Mouse (Mus musculus): ENCODE measurements around the gene Apold1. TPM values are rescaled to one million over a fixed set of nuclear protein-coding genes. Genes with fewer than 3 reads are reported as not detected.

Apold1 gene
- total RNA-seq, 4 experiments from 2014 or later = 1.0 to 1.7 (median 1.4) TPM

DNA sequence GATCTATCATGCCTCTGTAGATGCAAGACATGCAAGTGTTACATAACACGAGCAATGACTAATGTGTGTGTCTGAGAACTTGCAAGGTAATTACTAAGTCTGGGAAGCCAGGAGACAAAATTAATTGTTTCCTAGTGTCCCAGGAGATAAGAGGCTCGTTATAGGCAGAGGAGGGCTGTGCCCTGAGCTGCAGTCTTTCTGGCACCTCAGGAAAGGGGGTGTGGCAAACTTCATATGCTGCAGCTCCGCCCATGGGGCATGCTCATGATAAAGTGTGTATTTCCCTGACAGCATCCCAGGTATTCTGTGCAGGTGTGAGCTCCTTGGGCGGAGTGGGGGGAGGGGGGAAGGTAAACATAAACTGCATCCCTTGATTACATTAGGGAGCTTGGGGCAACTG, 9.4 kb upstream of the Apold1 start:
- no peak for DNase-seq (ENCODE audit: low spot score in 2 of 2)

GRCm38 (mm10) chr6:134976628-134977027, 4.9 kb upstream of the Apold1 start:
- no peak for DNase-seq (ENCODE audit: low spot score in 2 of 2)

DNA sequence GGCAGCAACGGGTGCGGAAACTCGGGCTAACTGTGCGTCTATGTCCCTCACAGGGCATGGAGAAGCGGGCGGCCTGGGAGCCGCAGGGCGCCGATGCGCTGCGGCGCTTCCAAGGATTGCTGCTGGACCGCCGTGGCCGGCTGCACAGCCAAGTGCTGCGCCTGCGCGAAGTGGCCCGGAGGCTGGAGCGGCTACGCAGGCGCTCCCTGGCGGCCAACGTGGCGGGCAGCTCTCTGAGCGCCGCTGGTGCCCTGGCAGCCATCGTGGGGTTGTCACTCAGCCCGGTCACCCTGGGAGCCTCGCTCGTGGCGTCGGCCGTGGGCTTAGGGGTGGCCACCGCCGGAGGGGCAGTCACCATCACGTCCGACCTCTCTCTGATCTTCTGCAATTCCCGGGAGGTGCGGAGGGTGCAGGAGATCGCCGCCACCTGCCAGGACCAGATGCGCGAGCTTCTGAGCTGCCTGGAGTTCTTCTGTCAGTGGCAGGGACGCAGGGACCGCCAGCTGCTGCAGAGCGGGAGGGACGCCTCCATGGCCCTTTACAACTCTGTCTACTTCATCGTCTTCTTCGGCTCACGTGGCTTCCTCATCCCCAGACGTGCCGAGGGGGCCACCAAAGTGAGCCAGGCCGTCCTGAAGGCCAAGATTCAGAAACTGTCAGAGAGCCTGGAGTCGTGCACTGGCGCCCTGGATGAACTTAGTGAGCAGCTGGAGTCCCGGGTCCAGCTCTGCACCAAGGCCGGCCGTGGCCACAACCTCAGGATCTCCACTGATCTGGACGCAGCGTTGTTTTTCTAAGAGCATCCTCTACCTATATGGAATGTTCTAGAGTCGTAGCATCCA, 2.2 kb downstream of the Apold1 start:
- DNase-seq (ENCODE audit: low spot score in 2 of 2) = peak; percentile 69 to 86

DNA sequence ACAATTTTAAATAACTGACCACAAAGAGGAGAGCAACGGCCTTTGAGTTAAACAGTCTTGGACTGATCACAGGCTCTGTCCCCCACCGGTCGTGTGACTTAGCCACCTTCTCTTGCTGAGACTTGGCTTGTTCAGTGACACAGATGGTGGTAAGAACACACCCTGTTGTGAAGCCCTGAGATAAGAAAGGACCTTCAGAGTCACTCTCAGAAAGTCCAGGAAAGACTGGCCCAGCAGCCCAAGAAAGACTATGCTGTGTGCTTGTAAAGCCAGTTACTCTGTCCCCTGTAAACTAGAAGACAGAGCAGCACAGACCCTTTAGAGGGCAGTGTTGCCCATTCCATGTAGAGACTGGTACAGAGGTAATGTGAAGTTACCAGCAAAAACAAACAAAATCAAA, 3.2 kb downstream of the Apold1 start:
- no peak for DNase-seq (ENCODE audit: low spot score in 2 of 2)

GRCm38 (mm10) chr6:134988377-134988776, 6.9 kb downstream of the Apold1 start:
- DNase-seq (ENCODE audit: low spot score in 2 of 2) = no peak

DNA sequence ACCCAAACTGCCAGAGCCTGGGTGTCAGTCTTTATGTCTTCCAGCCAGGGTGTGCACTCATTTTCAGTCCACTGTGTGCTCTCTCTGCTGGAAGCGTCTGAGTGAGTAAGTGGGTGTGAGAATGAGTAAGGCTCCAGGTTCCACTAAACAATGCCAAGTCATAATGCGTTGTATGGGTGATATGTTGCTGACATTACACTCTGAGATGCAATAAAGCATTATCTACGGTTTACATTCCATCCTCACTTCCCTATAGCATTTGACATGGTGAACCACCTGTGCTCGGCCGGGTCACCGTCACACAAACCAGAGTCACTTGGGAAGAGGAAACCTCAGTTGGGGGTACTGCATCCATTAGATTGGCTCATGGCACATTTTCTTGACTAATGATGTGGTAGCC, 9.2 kb downstream of the Apold1 start:
- DNase-seq (ENCODE audit: low spot score in 2 of 2) = no peak

- no peak for DNase-seq (ENCODE audit: low spot score in 2 of 2)
Measured at GRCm38 (mm10) chr6:134994031-134994651, 12.6 kb downstream of the Apold1 start.

DNA sequence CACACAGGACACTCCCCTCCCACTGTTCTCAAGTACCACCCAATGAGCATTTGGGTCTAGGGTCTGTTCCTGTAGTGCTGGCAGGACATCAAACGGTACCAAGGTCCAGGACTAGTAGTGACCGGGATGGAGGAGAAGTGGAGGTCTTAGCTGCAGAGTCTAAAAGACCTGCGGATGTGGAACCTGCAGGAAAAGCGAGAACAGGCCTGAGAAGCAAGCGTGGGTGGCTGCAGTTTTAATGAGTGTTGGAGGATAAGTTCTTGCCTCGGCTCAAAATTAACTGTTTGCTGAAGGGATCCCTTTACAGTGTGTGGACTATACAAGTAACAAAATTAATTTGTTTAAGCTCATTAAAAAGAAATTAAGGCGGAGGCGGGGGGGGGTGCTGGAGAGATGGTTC, 13.5 kb downstream of the Apold1 start:
- no peak for DNase-seq (ENCODE audit: low spot score in 2 of 2)

- no peak for DNase-seq (ENCODE audit: low spot score in 2 of 2)
Measured at GRCm38 (mm10) chr6:134996918-134997317, 15.4 kb downstream of the Apold1 start.

GRCm38 (mm10) chr6:134998076-134998475, 16.6 kb downstream of the Apold1 start:
- no peak for DNase-seq (ENCODE audit: low spot score in 2 of 2)

DNA sequence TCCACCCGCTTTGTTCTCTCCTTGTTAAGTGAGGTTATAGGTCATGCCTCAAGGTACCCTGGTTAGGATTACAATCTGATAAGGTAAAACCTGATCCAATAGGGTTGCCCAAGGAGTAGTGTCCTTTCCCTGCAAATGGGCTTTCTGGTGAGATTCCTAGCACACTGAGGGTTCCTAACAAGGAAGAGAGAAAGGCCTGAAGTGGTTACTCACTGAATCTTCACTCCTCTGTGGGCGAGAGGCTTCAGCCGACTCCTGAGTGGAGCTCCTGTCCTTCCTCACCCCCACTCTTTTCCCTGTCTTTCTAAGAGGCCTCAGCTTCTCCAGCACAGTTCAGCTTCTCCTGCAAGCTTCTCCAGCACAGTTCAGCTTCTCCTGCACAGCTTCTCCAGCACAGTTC, 17.3 kb downstream of the Apold1 start:
- DNase-seq (ENCODE audit: low spot score in 2 of 2) = no peak

- no peak for DNase-seq (ENCODE audit: low spot score in 2 of 2)
Measured at GRCm38 (mm10) chr6:135000272-135000671, 18.8 kb downstream of the Apold1 start.

DNA sequence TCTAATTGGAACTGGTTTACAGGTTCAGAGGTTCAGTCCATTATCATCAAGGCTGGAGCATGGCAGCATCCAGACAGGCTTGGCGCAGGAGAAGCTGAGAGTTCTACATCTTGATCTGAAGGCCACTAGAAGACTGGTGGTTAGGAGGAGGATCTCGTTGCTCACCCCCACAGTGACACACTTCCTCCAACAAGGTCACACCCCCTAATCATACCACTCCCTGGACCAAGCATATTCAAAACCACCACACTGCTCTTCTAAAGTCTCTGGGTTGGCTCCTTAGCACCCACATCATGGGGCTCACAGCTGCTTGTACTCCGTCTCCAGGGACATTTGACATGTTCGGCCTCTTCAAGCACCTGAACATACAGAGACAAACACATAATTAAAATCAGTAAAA, 20.5 kb downstream of the Apold1 start:
- no peak for DNase-seq (ENCODE audit: low spot score in 2 of 2)

DNA sequence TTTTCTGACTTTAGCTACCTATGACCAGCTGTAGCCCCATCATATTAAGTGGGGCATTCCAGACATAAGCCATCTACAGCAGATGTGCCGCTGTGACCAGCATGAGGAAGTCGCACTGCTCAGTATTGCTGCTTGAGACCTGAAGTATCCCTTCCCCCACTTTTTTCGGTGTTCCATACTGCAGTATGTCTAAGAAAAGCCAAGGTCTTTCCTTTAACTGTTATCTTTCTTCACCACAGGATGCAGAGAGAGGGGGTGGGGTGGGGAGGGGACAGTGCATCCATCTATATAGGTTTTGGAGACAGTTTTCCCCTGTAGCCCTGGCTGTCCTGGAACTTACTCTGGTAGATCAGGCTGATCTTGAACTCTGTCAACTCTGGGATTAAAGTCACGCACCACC, 24.9 kb downstream of the Apold1 start:
- DNase-seq (ENCODE audit: low spot score in 2 of 2) = no peak

GRCm38 (mm10) chr6:135011048-135011733, 29.7 kb downstream of the Apold1 start, which contains the start of gene Ddx47:
Ddx47 (plus strand) TSS chr6:135011612.
- peak; percentile 88 to 91 for DNase-seq (ENCODE audit: low spot score in 2 of 2)

DNA sequence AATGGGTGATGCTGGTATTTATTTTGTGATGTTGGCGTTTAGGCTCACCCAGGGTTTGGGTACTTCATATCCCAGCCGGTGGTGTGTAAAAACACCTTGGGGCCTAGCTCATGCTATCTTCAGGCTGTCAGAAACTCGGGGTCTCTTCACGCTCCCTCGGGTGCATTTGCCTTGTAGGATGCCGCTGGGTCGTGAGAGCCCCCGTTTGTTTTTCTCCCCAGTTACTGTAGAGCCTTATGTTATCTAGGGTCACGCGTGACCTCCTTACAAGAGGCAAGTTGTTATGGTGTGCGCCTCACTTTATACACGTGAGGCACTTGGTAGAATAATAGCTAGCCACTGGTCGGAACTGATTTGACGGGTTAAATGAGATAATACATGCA, 30.2 kb downstream of the Apold1 start:
- DNase-seq (ENCODE audit: low spot score in 2 of 2) = no peak

DNA sequence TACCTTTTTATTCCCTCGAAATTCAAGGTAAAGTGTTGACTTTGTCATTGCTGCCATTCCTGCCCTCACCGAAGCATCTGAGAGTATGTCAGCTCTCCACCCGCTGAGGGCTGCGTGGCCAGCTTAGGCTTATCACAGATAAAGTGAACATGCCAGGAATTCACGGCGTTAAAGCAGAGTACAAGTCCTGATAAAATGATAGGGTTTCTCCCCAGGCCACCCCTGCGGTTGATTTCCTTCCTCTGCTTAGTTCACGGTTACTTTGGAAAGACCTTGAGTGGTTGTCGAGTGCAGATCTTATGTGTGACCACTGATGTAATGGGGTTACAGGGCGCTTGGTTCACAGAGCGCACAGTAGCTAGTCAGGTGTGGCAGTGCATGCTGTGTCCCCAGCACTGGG, 35.7 kb downstream of the Apold1 start:
- DNase-seq (ENCODE audit: low spot score in 2 of 2) = no peak

GRCm38 (mm10) chr6:135019564-135019963, 38.0 kb downstream of the Apold1 start:
- no peak for DNase-seq (ENCODE audit: low spot score in 2 of 2)

GRCm38 (mm10) chr6:135021633-135022032, 40.1 kb downstream of the Apold1 start:
- DNase-seq (ENCODE audit: low spot score in 2 of 2) = no peak

DNA sequence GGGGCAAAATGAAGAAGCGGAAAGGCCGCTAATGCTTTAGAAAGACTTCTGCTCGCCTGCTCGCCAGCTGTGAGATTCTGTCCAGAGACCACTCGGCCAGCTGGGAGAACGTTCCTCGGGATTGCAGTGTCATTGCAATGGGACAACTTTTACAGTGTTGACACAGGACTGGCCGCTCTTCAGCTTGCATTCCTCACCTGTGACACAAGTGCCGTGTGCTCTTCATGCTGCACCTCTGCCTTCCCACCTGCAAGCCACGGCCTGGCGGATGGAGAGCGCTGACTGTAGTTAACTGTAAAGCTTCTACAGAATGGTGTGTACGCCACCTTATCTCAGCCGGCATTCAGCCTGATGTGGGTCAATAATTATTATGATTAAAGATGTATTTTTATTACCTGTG, 41.9 kb downstream of the Apold1 start:
- DNase-seq (ENCODE audit: low spot score in 2 of 2) = no peak

- DNase-seq (ENCODE audit: low spot score in 2 of 2) = no peak
Measured at GRCm38 (mm10) chr6:135024781-135025420, 43.4 kb downstream of the Apold1 start.

DNA sequence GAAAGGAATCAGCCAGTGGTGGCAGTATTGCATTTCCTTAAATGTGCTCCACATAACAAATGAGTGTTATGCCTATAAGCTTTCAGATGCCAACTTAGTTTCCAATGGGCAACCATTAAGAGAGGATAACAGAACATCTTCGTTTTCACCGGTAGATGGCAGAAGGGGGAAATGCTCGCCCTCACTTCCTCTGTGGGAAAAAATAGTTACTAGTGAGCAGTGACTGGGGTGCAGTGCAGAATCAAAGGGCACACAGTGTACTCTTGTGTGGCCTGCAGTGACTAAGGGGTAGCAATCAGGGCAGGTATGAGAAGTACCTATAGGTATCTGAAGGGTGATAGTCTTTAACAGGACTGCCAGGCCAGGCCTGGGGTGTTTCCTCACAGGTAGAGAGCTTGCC, 44.7 kb downstream of the Apold1 start:
- DNase-seq (ENCODE audit: low spot score in 2 of 2) = no peak

Data from gastrocnemius, adult 8-10 months (tissue).